Mouse (Mus musculus) adrenal gland, adult 2 months (tissue): ENCODE measurements around the gene Rxra. TPM values are rescaled to one million over a fixed set of nuclear protein-coding genes. Genes with fewer than 3 reads are reported as not detected.

ENCODE experiments used
- DNase-seq: peaks from one replicate; pipeline ENCODE4 v3.0.0; 2021
- polyA plus RNA-seq: library from polyadenylated mRNA; depleted of rRNA; stranded (reverse); fragments of >200 nt; gene quantifications from 2 replicates; pipeline ENCODE4 v1.2.3, GENCODE M21; 2012
- total RNA-seq, 2 experiments: library from RNA; stranded (reverse); gene quantifications; 2 replicates each; pipeline ENCODE4 v1.2.3; 2021

Gene Rxra
- total and polyA plus RNA-seq, 3 experiments, result 59.4 to 84.5 (median 71.6) TPM

DNA sequence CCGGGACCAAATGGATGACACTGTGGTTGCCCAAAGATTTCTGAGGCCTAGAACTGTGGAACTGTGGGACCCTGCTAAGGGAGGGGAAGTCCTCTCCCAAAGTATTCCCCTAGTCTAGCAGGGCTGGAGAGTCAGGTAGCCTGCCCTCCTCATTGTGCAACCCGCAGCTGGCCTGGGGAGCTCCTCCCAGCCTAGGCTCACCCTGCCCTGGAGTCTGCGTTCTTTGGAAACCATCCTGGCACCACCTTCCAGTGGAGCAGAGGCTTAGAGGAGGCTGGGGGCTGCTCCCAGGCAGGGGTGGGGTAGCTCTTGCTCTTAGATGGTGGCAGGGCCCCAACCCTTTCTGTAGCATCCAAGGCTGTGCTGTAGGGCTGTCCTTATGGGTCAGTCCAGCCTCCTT is 26.0 kb downstream of the Rxra start:
- DNase-seq, result peak; percentile 56

- no peak for DNase-seq
Observed at GRCm38 (mm10) chr2:27702904-27703666, 26.8 kb downstream of the Rxra start.

DNA sequence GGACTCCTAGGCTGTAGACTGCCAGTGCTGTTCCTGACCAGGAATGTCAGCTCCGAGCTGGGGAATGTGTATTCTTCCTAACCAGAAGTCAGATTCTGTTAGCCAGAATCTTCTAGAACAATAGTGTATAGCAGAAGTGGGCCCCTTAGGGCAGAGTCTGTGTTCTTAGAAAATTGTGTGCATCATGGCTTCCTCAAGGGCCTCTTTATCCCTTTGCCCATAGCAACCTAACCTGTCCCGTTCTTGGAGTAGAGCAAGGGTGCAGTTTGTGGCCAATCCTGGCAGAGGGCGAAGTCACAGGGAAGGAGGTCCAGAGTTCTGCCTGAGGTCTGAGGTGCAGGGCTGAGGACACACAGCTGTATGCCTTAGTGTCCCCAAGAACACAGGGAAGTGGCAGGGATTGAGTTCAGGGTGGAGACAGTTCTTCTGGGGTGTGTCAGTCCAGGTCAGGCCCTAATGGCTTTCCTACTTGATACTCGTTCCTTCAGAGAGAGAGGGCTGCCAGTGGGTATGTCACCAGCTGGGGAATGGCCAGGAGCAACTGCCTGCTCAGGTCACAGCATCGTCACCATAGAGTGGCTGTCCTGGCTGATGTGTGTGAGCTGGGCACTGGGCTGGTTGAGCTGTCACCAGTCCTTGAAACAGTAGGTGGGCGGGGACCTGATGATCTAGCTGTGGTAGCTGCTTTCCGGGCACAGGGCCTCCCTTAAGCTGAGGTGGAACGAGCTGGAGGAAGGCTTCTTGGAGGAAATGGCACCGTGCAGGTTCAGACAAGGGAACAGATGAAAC is 27.8 kb downstream of the Rxra start:
- peak; percentile 91 for DNase-seq

DNA sequence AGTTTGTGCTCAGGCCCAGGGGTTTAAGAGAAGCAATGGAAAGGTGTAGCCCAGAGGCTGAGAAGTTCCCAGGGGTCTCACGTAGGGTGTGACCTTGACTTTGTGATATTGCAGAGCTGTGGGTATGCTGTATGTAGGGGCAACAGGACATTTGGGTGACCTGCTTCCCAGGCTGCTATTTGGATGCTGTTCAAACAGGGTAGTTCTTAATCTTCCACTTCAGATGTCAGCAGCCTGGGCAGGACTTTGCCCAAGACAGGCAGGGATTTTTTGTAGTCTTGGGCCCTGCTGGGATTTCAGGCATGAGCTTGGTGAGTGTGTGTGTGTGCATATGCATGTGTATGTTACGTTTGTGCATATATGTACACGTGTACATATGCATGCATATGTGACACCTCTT is 28.4 kb downstream of the Rxra start:
- DNase-seq, result no peak

GRCm38 (mm10) chr2:27710871-27711382 is 34.7 kb downstream of the Rxra start:
- no peak for DNase-seq

- no peak for DNase-seq
Observed at GRCm38 (mm10) chr2:27712626-27713025, 36.4 kb downstream of the Rxra start.

DNA sequence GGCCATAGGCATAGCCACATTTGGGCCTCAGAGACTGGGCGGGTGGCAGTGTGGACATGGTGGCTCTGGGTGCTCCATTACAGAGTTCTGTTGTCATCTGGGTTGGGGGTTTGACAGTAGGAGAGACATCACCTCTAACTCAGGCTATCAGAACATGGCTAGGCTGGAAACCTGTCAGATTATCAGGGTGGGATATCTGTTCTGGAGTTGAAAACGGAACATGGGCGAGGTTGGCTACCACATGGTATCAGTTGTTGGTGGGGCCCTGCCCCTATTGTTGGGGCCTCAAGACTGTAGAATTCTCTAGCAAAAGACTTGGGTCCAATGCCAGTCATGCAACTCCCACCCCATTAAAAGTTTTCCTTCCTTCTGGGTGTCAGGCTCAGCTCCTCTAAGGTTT is 37.1 kb downstream of the Rxra start:
- DNase-seq, result no peak

DNA sequence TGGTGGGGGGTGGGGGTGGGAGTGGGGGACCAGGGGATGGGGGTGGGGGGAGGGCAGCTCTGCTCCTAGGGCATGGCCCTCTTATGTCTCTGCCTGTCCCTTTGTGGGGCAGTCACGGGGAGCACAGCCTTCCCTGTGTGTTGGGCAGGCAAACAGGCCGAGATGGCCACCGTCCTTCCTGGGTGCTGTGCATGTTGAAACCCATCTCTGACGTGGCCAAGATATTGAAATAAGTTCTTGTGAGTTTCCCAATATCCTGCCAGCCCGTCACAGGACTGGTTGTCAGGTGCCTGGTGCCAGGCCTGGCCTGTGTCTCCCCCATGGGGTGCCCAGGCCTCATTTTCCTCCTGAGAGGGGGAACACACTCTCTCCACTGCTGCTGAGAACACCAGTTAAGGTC is 37.9 kb downstream of the Rxra start:
- peak; percentile 83 for DNase-seq

GRCm38 (mm10) chr2:27715221-27715620 is 39.0 kb downstream of the Rxra start:
- no peak for DNase-seq

- no peak for DNase-seq
Observed at GRCm38 (mm10) chr2:27716339-27716738, 40.1 kb downstream of the Rxra start.

GRCm38 (mm10) chr2:27718191-27718590 is 42.0 kb downstream of the Rxra start:
- peak; percentile 91 for DNase-seq

DNA sequence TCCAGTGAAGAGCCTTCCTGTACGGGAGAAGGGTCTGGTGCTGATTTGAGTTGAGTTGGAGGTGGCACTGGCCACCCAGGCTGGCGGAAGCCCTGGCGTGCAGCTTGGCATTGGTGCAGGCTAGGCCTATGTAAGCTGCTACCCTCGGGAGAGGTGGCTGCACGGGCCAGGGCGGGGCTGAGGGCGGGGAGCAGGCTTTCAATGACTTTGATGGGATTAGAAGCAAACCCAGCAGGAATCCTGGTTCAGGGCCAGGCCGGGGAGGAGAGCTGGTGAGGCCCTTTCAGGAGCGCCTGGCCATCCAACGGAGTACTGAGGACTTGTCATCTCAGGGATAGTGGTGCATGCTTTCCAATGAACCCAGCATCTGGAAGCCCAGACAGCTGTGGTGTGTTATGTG is 43.4 kb downstream of the Rxra start:
- DNase-seq, result no peak

DNA sequence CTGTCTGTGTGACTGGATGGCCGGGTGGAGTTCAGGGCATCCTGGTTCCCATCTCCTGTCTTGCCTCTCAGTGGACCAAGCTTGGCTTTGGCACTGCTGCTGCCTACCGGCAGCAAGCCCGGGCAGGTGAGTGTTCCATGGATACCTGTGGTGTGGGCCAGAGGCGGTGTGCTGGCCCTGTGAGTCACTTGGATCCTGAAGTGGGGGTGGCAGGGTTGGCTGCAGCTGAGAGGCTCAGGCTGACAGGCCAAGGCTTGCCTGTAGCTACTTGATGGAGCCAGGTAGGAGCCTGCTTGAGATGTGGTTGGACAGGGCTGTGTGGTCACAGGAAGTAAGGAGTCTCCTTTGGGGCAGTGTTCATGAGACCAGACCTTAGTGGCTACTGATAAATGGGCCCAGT is 45.4 kb downstream of the Rxra start:
- DNase-seq, result no peak

DNA sequence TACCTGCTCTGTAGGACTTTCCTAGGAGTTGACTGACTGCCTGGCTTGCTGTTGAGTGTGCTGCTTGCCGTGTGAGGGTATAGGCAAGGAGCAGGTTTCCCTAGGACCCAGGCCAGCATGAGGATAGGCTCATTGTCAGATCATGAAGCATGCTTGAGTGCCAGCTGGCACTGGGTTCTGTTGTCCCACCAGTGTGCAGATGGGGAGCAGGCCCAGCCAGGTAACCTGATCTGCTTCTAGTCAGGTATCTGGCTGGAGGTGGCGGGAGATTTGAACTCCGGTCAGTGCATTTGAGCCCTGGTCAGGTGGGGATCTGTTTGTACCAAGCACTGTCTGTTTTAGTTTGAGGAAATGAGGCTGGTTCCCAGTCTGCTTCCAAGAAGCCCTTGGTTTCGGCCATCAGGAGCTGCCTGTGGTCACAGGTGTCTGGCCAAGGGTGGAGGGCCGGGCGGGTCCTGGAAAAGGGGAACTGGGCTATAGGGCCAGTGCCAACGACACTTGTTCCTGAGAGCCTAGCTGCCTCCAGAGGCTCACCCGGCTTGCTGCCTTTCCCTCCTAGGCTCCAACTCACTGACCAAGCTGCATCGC is 48.6 kb downstream of the Rxra start:
- DNase-seq, result no peak

DNA sequence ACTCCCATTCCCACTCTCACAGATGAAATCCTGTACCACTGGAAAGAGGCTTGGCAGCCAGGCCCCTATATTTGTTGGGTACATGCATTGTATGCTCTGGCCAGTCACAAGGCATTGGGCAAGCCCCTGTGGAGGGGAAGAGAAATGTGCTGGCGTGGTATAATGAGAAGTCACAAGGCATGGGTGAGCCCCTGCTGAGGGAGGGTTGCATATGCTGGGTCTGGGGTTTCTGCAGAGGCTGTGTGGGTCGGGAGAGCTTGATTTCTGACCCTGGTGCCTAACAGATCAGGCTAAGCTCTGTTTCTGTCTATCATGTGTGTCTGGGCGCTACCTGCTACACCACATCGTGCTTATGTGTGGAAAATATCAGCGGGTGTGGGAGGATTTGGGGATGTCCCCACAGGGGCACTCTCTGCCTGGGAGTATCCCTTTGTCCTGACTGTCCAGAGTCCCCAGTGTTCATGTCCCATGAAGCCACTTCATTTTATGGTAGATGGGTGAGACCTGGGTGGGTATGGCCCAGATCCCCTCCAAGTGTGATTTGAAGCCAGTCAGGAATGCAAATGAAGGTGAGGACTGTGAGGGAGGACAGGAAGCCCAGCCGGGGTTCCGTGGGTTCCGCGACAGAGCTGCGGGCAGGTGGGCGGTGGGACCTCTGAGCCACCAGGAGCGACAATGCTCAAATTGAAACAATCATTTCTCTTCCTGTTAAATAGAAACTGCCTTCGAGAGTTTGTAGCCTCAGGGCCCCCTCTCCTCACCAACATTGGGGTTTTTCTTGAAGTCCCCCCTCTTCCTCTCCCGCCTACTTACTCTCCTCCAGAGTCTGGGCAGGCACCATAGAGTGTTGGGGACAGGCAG is 52.0 kb downstream of the Rxra start:
- no peak for DNase-seq

DNA sequence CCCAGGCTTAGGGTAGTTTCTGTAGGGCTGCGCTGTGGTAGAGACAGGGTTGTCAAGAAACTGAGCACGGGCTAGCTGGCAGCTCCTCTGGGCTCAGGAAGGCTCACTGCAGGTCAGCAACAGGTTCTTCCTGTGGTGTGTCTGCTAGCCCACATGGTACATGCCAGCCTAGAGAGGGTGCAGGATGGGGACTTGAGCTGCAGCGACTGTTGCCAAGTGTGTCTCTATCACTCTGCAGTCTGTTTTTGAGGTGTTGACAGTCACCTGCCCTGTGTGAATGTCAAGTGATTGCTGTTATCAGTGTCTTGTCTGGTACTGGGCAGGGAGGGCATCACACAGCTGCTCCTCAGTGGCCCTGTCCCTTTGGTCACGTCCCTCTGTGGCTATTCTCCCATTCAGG is 52.8 kb downstream of the Rxra start:
- DNase-seq, result no peak

- peak; percentile 42 for DNase-seq
Observed at GRCm38 (mm10) chr2:27730002-27730905, 54.0 kb downstream of the Rxra start.

GRCm38 (mm10) chr2:27733021-27733420 is 56.8 kb downstream of the Rxra start:
- no peak for DNase-seq

DNA sequence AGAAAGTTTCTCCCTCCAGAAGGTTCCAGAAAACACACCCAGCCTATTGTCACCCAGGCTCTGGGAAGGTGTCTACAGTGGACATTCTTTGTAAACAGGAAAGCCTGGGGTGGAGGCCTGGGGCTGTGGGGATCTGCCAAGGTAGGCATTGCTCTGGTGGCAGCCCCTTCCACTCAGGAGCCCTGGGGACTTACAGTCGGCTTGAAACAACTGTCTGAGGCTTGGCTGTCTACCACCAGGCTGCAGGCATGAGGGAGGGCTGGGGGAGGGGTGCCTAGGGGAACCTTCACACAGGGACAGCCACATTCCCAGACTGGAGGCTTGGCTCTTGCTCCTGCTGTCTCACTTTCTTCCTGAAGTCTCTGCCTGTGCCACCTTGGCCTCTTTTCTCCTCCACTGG is 58.1 kb downstream of the Rxra start:
- peak; percentile 39 for DNase-seq

DNA sequence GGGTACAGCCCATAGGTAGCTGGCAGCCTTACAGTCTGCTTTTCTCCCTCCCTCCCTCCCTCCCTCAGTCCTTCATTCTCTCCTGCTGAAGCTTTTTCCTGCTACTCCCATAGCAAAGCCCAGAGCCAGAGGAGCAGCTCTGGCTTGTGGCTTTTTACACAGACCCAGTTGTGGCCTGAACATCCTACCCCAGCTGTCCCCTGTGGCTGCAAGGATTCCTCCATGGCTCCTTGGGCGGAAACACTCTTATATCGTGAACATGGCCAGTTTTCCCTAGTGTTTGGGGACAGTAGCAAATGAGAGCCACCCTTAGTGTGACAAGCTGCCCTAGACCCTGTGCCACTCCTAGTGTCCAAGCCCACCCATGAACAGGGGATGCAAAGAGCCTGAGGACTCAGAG is 58.6 kb downstream of the Rxra start:
- DNase-seq, result no peak

GRCm38 (mm10) chr2:27736802-27737201 is 60.6 kb downstream of the Rxra start:
- DNase-seq, result no peak
